Mouse (Mus musculus) erythroid progenitor cell, adult 5-6 weeks (primary cell): Measurements from ENCODE around the gene 1700011M02Rik. TPM values are rescaled to one million over a fixed set of nuclear protein-coding genes. Genes with fewer than 3 reads are reported as not detected.
"Not testable (repeated sequence)": the region's sequence is repeated elsewhere in the genome, so short reads cannot be mapped to it uniquely, and the experiment has no call there.

ENCODE experiments used
- ATAC-seq: replicated peaks from 2 replicates; pipeline ENCODE4 v1.8.0; 2016; ENCODE audit warnings: moderate number of reproducible peaks, mild to moderate bottlenecking, moderate TSS enrichment, inconsistent platforms; ENCODE audit not compliant: poor library complexity, low FRiP score, severe bottlenecking
- total RNA-seq, 2 experiments: library from RNA; stranded (forward) in 1 of 2; stranded (reverse) in 1 of 2; fragments of 150-400 nt in 1 of 2; fragments of 186-747, 209-891 nt in 1 of 2; gene quantifications; 2 replicates each; pipeline versions ENCODE4 v1.2.3 to v1.2.4; 2015 to 2017; ENCODE audit warnings: low replicate concordance in 2 of 2

Gene 1700011M02Rik
- not detected in 2 replicates for total RNA-seq (2015; ENCODE audit: low replicate concordance)
- total RNA-seq (2017; ENCODE audit: low replicate concordance): not detected in 2 replicates

DNA sequence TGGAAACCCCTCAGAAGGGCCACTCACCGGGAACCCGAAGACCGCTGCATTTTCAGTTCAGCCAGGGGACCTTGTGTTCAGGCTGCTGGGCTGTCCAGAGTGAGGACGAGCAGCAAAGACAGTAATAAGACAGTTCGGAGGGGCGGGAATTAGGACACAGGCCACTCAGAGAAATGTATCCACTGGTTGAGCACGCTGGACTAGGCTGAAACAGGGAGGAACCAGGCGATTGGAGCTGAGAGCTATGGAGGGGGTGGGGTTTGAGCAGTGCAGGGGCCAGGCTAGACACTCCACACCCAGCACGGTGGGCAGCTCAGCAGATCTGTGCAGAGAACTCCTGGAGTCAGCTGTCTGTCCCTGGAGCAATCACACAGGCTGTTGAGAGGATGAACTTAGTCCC, at the start of gene 1700011M02Rik, which contains the start of gene Dmrtc1a:
TSS of gene 1700011M02Rik (plus strand) at position 319 of the 400 bp plus-strand sequence.
TSS of gene Dmrtc1a (minus strand) at position 101 of the 400 bp plus-strand sequence.
- ATAC-seq: not testable (repeated sequence)

DNA sequence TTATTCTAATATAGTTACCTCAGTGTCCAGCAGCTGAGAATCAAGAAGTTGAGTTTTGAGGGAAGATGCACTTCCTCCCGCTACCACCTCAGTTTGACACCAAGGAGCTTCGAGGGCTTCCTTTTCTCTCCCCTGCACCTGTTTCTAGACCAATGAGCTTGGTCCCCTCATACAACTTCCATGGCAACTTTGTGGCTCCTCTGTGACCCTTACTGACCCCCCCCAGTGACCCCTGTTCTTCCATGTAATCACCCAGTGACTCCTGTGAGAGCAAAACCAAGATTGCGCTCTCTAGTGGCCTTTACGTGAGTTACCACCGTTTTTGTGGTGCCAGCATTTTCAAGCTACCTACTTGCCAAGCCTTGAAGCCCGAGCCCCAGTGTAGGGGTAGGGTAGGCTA, 40.8 kb upstream of the 1700011M02Rik start, which contains the start of gene 1700031F05Rik:
TSS of gene 1700031F05Rik (minus strand) at position 101 of the 400 bp plus-strand sequence.
- no peak for ATAC-seq

DNA sequence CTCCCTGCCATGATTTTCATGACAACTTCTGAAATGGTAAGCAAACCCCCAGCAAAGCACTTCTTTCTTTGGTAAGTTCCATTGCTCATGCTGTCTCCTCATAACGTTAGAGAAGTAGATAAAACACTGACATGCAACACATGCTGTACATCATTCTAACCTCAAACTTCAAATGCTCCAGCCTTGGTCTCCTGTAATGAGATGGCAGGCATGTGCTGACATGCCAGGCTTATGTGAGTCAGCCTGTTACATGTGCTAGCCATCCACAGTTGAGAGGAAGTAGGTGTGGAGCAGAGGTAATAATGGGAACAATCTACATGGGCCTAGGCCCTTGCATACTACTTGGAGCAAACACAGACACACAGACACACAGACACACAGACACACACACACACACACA, 6.1 kb downstream of the 1700011M02Rik start:
- not testable (repeated sequence) for ATAC-seq

DNA sequence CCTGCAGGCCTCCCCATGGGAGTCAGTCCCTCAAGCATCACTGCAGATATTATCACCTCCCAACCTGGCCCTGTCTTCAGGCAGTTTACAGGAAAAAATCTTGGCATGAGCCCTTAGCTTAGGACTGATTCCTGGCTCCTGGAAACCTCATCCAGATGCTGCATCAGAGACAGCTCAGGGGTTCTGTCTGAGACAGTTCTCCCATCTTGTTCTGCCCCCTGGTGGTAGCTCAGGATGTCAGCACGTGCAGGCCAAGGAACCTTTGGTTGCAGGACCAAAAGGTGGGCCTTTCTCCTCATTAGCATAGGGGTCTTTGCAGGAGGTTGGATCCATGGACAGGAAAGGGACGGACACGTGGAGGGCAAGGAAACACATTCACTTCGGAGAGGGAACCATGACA, 18.0 kb downstream of the 1700011M02Rik start:
- not testable (repeated sequence) for ATAC-seq

DNA sequence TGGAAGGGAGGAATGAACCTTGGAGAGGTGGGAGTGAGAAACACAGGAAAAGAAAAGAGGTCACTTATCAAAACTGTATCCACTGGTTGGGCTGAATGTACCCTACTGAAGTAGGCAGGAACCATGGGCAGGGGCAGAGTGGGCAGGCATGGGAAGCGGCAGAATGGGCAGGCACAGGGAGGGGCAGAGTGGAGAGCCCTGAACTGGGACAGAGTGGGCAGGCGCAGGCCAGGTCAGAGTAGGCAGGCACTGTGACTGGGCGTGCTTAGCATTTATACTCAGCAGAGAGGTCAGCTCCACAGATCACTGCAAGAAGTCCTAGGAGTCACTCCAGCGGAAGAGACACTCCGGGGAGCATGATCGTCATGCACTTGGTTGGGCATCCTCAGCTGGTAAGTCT, 19.4 kb downstream of the 1700011M02Rik start, which contains the start of gene 1700018G05Rik:
TSS of gene 1700018G05Rik (plus strand) at position 301 of the 400 bp plus-strand sequence.
- ATAC-seq: not testable (repeated sequence)

DNA sequence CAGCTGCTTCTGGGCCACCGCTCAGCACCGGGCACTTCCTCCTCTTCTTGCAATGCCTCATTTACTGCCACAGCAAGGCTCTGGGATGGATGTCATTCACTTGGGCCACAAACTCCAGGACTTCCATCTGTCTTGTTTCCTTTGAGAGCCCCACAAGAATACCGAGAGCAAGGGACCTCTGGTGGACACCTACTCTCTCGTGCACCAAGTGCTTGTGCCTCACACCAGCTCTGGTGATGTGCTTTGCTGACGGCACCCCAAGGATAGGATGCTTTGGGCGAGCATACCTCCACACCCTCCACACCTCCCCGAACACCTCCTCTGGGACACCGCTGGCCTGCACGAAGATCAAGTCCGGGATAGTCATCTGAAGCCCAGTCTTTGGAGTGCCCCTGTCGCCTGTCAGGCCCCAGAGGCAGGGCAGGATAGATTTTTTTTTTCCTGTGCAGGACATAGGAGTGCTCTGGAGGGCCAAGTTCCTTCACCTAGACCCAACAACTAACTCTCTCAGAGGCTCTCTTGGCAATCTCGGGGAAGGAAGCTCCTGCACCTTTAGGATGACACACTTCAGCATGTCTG, 24.4 kb downstream of the 1700011M02Rik start:
- no peak for ATAC-seq

DNA sequence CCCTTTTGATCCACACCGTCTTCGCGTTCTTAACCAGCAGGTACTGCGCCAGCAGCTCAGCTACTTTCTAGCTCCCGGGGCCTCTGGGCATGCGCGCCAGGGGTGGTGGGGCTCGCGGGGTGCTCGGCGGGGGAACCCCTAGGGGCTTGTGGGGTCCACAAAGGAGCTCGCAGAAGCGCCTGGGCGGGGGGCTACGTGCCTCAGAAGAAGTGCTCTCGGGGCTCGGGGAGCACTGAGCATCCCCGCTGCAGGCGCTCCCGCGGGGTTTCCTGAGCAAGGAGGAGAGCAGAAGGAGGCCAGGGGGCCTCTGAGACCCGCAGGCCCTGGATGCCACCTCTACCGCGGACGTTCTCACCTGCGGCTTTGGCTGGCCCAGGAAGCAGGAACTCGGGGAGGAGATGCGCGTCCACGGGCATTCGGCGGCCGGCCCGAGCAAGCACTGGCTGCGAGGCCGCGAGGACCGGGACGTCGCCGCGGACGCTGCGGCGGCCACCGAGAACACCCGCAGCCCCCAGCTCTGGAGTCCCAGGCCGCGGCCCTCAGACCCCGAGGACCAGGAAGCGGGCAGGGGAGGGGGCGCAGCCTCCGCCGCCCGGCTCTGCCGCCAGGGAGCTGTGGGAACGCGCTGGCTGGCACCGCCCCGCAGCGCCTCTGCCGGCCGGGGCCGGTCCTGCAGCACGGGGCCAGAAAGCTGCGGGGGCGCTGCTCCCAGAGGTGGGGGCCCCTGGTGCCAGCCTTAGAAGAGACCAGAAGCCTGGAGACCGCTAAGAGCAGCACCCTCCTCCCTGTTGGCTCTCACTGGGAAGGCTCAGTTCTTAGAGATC, 25.1 kb downstream of the 1700011M02Rik start:
- no peak for ATAC-seq

DNA sequence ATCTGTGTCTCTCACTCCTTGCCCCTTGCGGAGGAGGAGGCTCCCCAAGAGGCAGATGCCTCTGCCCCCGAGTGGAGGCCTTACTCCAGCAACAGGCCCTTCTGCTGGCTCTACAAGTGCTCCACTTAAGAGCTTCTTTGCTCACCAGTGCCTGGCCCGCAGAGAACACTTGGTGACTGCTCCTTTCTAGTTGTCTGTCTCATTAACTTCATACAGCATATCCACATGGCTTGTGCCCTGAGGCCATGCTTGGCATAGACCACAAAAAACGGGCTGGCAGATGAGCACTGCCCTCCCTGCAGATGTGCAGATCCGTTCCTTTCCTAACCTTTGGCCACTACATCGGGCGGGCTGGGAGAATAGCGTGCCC, 25.7 kb downstream of the 1700011M02Rik start:
- no peak for ATAC-seq

DNA sequence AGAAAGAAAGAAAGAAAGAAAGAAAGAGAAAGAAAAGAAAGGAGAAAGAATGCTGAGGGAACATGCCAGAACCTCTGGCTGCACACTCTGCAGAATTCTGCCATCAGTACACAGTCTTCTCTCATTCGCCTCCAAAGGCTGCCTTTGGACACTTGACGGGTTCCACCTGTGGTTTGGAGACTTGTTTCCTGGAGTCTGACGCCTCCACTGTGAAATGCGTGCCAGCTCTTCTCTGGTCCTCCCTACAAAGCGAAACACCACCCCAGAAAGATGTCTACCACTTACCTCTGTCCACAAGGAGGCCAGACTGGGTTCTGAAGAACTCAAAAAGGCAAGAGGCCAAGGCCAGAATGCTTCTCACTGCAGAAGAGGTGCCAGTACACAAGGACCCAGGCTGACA, 28.0 kb downstream of the 1700011M02Rik start:
- no peak for ATAC-seq

DNA sequence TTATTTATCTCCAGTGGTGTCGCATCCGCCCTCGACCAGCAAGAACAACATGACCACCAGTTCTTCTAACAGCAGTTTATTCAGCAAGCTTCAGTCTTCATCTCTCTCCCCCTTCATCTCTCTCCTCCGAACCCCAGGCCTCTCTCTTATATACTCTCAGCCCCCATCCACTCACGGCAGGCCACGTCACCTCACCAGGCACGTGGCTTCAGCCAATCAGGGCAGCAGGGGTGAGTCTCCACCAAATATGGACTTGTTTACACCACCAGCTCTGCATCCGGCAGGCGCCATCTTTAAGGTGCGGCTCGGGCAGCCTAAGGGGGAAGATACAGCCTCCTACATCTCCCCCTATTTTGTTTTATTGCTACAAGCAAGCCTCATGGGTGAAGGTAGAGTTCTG, 41.4 kb downstream of the 1700011M02Rik start:
- not testable (repeated sequence) for ATAC-seq

DNA sequence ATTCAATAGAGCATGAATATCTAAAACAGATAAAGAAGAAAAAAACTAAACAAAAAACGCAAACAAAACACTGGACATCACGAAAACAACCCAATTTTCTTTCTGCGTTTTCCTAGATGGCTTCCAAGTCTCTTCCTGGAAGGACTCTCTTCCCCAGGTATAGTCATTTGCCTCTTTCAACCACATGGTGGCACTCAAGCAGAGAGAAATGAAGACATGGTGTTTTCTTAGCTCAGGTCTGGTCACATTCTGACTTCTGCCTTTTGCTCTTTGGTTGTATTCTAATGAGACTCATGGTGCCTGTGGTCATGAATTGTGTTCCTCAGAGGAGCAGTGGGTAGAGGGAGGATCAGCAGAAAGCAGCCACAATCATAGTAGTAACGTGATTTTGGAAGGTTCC, 50.2 kb downstream of the 1700011M02Rik start:
- ATAC-seq: no peak

Other genes starting within 250 kb of the 1700011M02Rik start
- not detected in 2 replicates for gene Gm3880, start 221.9 kb upstream of the 1700011M02Rik start, total RNA-seq (2015; ENCODE audit: low replicate concordance)
- not detected in 2 replicates for gene Gm3880, start 221.9 kb upstream of the 1700011M02Rik start, total RNA-seq (2017; ENCODE audit: low replicate concordance)
- not detected in 2 replicates for gene Gm9112, start 201.3 kb upstream of the 1700011M02Rik start, total RNA-seq (2015; ENCODE audit: low replicate concordance)
- gene Gm9112, start 201.3 kb upstream of the 1700011M02Rik start, total RNA-seq (2017; ENCODE audit: low replicate concordance): not detected in 2 replicates
- not detected in 2 replicates for gene Dmrtc1b, start 201.0 kb upstream of the 1700011M02Rik start, total RNA-seq (2015; ENCODE audit: low replicate concordance)
- not detected in 2 replicates for gene Dmrtc1b, start 201.0 kb upstream of the 1700011M02Rik start, total RNA-seq (2017; ENCODE audit: low replicate concordance)
- gene Dmrtc1c1, start 105.9 kb upstream of the 1700011M02Rik start, total RNA-seq (2015; ENCODE audit: low replicate concordance): not detected in 2 replicates
- not detected in 2 replicates for gene Dmrtc1c1, start 105.9 kb upstream of the 1700011M02Rik start, total RNA-seq (2017; ENCODE audit: low replicate concordance)
- not detected in 2 replicates for gene Dmrtc1c2, start 54.3 kb upstream of the 1700011M02Rik start, total RNA-seq (2015; ENCODE audit: low replicate concordance)
- gene Dmrtc1c2, start 54.3 kb upstream of the 1700011M02Rik start, total RNA-seq (2017; ENCODE audit: low replicate concordance): not detected in 2 replicates
- gene 1700031F05Rik, start 40.9 kb upstream of the 1700011M02Rik start, total RNA-seq (2015; ENCODE audit: low replicate concordance): not detected in 2 replicates
- gene 1700031F05Rik, start 40.9 kb upstream of the 1700011M02Rik start, total RNA-seq (2017; ENCODE audit: low replicate concordance): not detected in 2 replicates
- not detected in 2 replicates for gene Dmrtc1a, start 218 bp upstream of the 1700011M02Rik start, total RNA-seq (2015; ENCODE audit: low replicate concordance)
- gene Dmrtc1a, start 218 bp upstream of the 1700011M02Rik start, total RNA-seq (2017; ENCODE audit: low replicate concordance): not detected in 2 replicates
- gene 1700018G05Rik, start 19.5 kb downstream of the 1700011M02Rik start, total RNA-seq (2015; ENCODE audit: low replicate concordance): not detected in 2 replicates
- gene 1700018G05Rik, start 19.5 kb downstream of the 1700011M02Rik start, total RNA-seq (2017; ENCODE audit: low replicate concordance): not detected in 2 replicates